Mouse (Mus musculus) embryonic facial prominence, embryonic 12.5 days (tissue): ENCODE measurements around the gene Dhx15. TPM values are rescaled to one million over a fixed set of nuclear protein-coding genes. Genes with fewer than 3 reads are reported as not detected.

Source experiments
- ATAC-seq: fragments of 200-750 bp; cut with Nextera tagmentation; 2 replicates; pipeline ENCODE4 v1.8.0; 2017; ENCODE audit not compliant: insufficient number of reproducible peaks, insufficient read depth, low FRiP score, low TSS enrichment
- H3K27ac ChIP-seq: fragments of 300-500 bp; sonication (generic); 2 replicates; pipeline ENCODE4 v1.5.1; 2016; ENCODE audit warnings: mild to moderate bottlenecking
- H3K27me3 ChIP-seq: fragments of 300-500 bp; sonication (generic); 2 replicates; pipeline ENCODE4 v1.6.1; 2016; ENCODE audit warnings: mild to moderate bottlenecking, moderate library complexity
- H3K36me3 ChIP-seq: fragments of 300-500 bp; sonication (generic); 2 replicates; pipeline ENCODE4 v1.6.1; 2016; ENCODE audit warnings: mild to moderate bottlenecking
- H3K4me1 ChIP-seq: fragments of 300-500 bp; sonication (generic); 2 replicates; pipeline ENCODE4 v1.6.1; 2016
- H3K4me2 ChIP-seq: fragments of 300-500 bp; sonication (generic); replicated peaks from 2 replicates; pipeline ENCODE4 v1.6.1; 2016; ENCODE audit warnings: mild to moderate bottlenecking, moderate library complexity
- H3K4me3 ChIP-seq: fragments of 300-500 bp; sonication (generic); 2 replicates; pipeline ENCODE4 v1.5.1; 2016; ENCODE audit warnings: mild to moderate bottlenecking
- H3K9ac ChIP-seq: fragments of 300-500 bp; sonication (generic); 2 replicates; pipeline ENCODE4 v1.6.1; 2016; ENCODE audit warnings: mild to moderate bottlenecking, moderate library complexity
- H3K9me3 ChIP-seq: fragments of 300-500 bp; sonication (generic); 2 replicates; pipeline ENCODE4 v1.6.1; 2016; ENCODE audit warnings: mild to moderate bottlenecking, moderate library complexity
- WGBS: fragments of 180-500 bp; shearing (Covaris S2); methylation state at CpG from one replicate; pipeline ENCODE4 v1.1.7; 2016; 5-methylcytosine and 5-hydroxymethylcytosine counted together
- polyA plus RNA-seq: library from polyadenylated mRNA; unstranded; fragments of >200 nt; fragmentation: Nextera tagmentation; extraction: Ambion mirVana; gene quantifications from 2 replicates; pipeline ENCODE4 v1.2.1, GENCODE M21; 2016

Dhx15 gene
- polyA plus RNA-seq, 1 experiment from 2014 or later = 185 TPM

DNA sequence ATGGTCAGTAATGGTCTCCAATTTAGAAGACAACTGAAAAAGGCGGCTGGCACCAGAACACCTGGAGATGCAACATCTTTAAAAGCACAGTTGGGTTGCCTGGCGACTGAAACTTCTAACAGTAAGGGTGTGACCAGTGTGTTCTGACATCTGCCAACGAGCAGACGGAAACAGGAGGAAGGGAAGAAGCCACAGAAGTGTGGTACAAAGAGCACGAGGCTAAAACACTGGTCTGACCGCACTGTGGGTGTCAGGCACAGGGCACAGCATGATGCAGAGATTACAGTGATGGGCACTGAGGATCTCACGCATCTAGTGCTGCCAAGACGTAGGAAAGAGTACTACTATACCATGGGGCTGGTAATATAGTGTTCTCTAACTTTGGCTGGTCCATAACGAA lies 48.4 kb downstream of the Dhx15 start:
- Histone ChIP-seq H3K9me3 (no peaks in the 10 kb centered on the region), H3K4me2 (no peak overlapping the region), H3K4me1 (no peaks in the 10 kb centered on the region), H3K4me3 (no peak overlapping the region), H3K27ac (no peak overlapping the region), H3K36me3 (peaks cover 11% of the 10 kb centered on the region; the same call in 1 of the 2 replicates), H3K9ac (no peak overlapping the region), H3K27me3 (no peaks in the 10 kb centered on the region)
- no peak for ATAC-seq
- WGBS = 92% methylated on average over 9 of the region's 9 CpGs

- Histone ChIP-seq H3K4me1 (0 out of 2 replicates have a peak, but pooled peaks cover 3% of the 10 kb centered on the region), H3K9ac (no peak overlapping the region), H3K4me2 (no peak overlapping the region), H3K27me3 (no peaks in the 10 kb centered on the region), H3K27ac (no peak overlapping the region), H3K4me3 (no peak overlapping the region), H3K9me3 (no peaks in the 10 kb centered on the region), H3K36me3 (peaks cover 4% of the 10 kb centered on the region; the same call in 1 of the 2 replicates)
- 79% methylated on average over 6 of the region's 6 CpGs for WGBS
- no peak for ATAC-seq
Measured at GRCm38 (mm10) chr5:52138819-52139218, 51.5 kb downstream of the Dhx15 start.

GRCm38 (mm10) chr5:52138134-52138533 lies 52.2 kb downstream of the Dhx15 start:
- H3K4me1 ChIP-seq = 0 out of 2 replicates have a peak, but pooled peaks cover 3% of the 10 kb centered on the region
- H3K4me2 ChIP-seq = no peak overlapping the region
- 90% methylated on average over 11 of the region's 11 CpGs for WGBS
- no peaks in the 10 kb centered on the region for H3K27me3 ChIP-seq
- H3K4me3 ChIP-seq = no peak overlapping the region
- no peak overlapping the region for H3K27ac ChIP-seq
- H3K36me3 ChIP-seq = peaks cover 4% of the 10 kb centered on the region; the same call in 1 of the 2 replicates
- no peak overlapping the region for H3K9ac ChIP-seq
- ATAC-seq = no peak
- no peaks in the 10 kb centered on the region for H3K9me3 ChIP-seq

GRCm38 (mm10) chr5:52135460-52136141 lies 54.7 kb downstream of the Dhx15 start:
- H3K27ac ChIP-seq = no peak overlapping the region
- H3K4me1 ChIP-seq = 0 out of 2 replicates have a peak, but pooled peaks cover 3% of the 10 kb centered on the region
- no peak for ATAC-seq
- H3K4me2 ChIP-seq = no peak overlapping the region
- no peak overlapping the region for H3K9ac ChIP-seq
- 84% methylated on average over 16 of the region's 16 CpGs for WGBS
- H3K36me3 ChIP-seq = no peaks in the 10 kb centered on the region; the same call in 1 of the 2 replicates
- H3K4me3 ChIP-seq = no peak overlapping the region
- H3K9me3 ChIP-seq = no peaks in the 10 kb centered on the region
- no peaks in the 10 kb centered on the region for H3K27me3 ChIP-seq

- no peak for ATAC-seq
- no peak overlapping the region for H3K4me3 ChIP-seq
- no peak overlapping the region for H3K27ac ChIP-seq
- no peak overlapping the region for H3K9ac ChIP-seq
- no peaks in the 10 kb centered on the region for H3K36me3 ChIP-seq
- no peaks in the 10 kb centered on the region for H3K9me3 ChIP-seq
- no peak overlapping the region for H3K4me2 ChIP-seq
- 92% methylated on average over 7 of the region's 7 CpGs for whole genome bisulfite sequencing
- H3K4me1 ChIP-seq = 0 out of 2 replicates have a peak, but pooled peaks cover 3% of the 10 kb centered on the region
- no peaks in the 10 kb centered on the region for H3K27me3 ChIP-seq
Measured at GRCm38 (mm10) chr5:52132840-52133239, 57.5 kb downstream of the Dhx15 start.

GRCm38 (mm10) chr5:52132092-52132491 lies 58.2 kb downstream of the Dhx15 start:
- WGBS = 13% methylated on average over 9 of the region's 9 CpGs
- Histone ChIP-seq H3K4me1 (0 out of 2 replicates have a peak, but pooled peaks cover 3% of the 10 kb centered on the region), H3K9ac (no peak overlapping the region), H3K9me3 (no peaks in the 10 kb centered on the region), H3K27me3 (no peaks in the 10 kb centered on the region), H3K4me3 (no peak overlapping the region), H3K4me2 (no peak overlapping the region), H3K27ac (no peak overlapping the region), H3K36me3 (no peaks in the 10 kb centered on the region)
- ATAC-seq = no peak

DNA sequence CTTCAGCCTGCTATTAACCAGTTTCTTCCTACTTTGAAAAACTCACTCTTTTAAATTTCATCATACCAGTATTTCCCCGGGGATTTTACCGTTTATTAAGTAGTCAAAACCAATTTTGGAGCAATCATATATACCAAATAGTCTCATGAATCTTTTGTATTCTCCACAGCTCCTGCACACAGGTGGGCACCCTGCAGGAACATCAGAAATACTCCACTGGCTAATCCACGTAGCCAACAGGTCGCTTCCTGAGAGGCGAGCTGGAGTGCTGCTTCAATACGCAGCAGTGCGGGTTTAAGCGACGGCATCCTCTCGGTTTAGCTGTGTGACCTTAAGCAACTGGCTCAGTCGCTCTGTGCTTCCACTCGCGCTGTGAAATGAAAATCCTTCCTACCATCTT lies 58.9 kb downstream of the Dhx15 start:
- Histone ChIP-seq H3K9ac (no peak overlapping the region), H3K36me3 (no peaks in the 10 kb centered on the region), H3K4me3 (no peak overlapping the region), H3K9me3 (no peaks in the 10 kb centered on the region), H3K4me2 (no peak overlapping the region), H3K4me1 (0 out of 2 replicates have a peak, but pooled peaks cover 3% of the 10 kb centered on the region), H3K27ac (no peak overlapping the region), H3K27me3 (no peaks in the 10 kb centered on the region)
- ATAC-seq = no peak
- 87% methylated on average over 13 of the region's 13 CpGs for WGBS

DNA sequence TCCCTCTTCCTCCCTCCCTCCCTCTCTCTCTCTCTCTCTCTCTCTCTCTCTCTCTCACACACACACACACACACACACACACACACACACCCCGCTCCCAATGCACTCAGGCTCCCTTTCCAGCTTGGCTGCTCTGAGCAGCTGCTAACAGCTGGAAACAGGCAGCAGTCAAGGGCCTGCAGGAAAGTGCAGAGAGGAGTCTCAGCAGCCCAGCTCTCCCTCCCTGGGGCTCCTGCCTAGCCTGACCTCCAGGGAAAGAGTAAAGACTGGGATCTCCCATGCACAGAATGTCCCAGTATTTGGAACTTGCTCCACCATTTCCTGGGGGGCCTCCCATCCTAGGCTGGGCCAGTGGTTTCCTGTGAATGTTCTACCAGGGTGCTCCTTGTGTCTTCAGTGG lies 59.8 kb downstream of the Dhx15 start:
- H3K9me3 ChIP-seq = no peaks in the 10 kb centered on the region
- H3K4me2 ChIP-seq = no peak overlapping the region
- no peak for ATAC-seq
- no peaks in the 10 kb centered on the region for H3K4me1 ChIP-seq
- H3K4me3 ChIP-seq = no peak overlapping the region
- H3K36me3 ChIP-seq = no peaks in the 10 kb centered on the region
- no peak overlapping the region for H3K27ac ChIP-seq
- no peaks in the 10 kb centered on the region for H3K27me3 ChIP-seq
- no peak overlapping the region for H3K9ac ChIP-seq
- WGBS = 73% methylated on average over 1 of the region's 1 CpGs

- no peak for ATAC-seq
- H3K9me3 ChIP-seq = no peaks in the 10 kb centered on the region
- WGBS = 57% methylated on average over 7 of the region's 7 CpGs
- H3K4me1 ChIP-seq = no peaks in the 10 kb centered on the region
- H3K27me3 ChIP-seq = no peaks in the 10 kb centered on the region
- H3K4me2 ChIP-seq = no peak overlapping the region
- no peaks in the 10 kb centered on the region for H3K36me3 ChIP-seq
- no peak overlapping the region for H3K9ac ChIP-seq
- H3K27ac ChIP-seq = no peak overlapping the region
- H3K4me3 ChIP-seq = no peak overlapping the region
Measured at GRCm38 (mm10) chr5:52126263-52126662, 64.1 kb downstream of the Dhx15 start.

GRCm38 (mm10) chr5:52125854-52126253 lies 64.5 kb downstream of the Dhx15 start:
- no peak for ATAC-seq
- no peak overlapping the region for H3K27ac ChIP-seq
- no peaks in the 10 kb centered on the region for H3K27me3 ChIP-seq
- no peak overlapping the region for H3K4me2 ChIP-seq
- no peaks in the 10 kb centered on the region for H3K36me3 ChIP-seq
- WGBS = 64% methylated on average over 8 of the region's 8 CpGs
- H3K9ac ChIP-seq = no peak overlapping the region
- no peak overlapping the region for H3K4me3 ChIP-seq
- no peaks in the 10 kb centered on the region for H3K9me3 ChIP-seq
- no peaks in the 10 kb centered on the region for H3K4me1 ChIP-seq

- Histone ChIP-seq H3K36me3 (no peaks in the 10 kb centered on the region), H3K9ac (no peak overlapping the region), H3K4me3 (no peak overlapping the region), H3K9me3 (no peaks in the 10 kb centered on the region), H3K27ac (no peak overlapping the region), H3K27me3 (no peaks in the 10 kb centered on the region), H3K4me1 (no peaks in the 10 kb centered on the region), H3K4me2 (no peak overlapping the region)
- ATAC-seq = no peak
- 85% methylated on average over 6 of the region's 6 CpGs for WGBS
Measured at GRCm38 (mm10) chr5:52122146-52122545, 68.2 kb downstream of the Dhx15 start.

DNA sequence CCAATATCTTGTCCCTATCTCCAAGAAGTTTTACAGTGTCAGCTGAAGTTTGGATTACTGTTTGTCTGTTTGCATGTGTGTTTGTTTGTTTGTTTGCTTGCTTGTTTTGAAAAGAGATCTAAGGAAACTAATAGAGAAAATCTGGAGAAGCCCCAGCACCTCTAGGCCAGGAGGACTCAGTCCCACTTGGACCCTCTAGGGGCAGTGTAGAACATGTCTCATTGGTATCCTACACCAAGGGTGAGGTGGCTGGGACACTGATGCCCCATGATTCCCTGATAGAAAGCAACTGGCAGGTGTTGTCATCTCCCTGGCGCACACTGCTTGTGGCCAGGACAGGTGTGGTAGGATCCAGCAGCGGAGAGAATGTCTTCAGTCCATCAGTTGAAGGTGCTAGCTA lies 70.5 kb downstream of the Dhx15 start:
- no peak for ATAC-seq
- Histone ChIP-seq H3K27me3 (peaks cover 13% of the 10 kb centered on the region), H3K4me3 (no peak overlapping the region), H3K4me1 (peaks cover 8% of the 10 kb centered on the region; the same call in 1 of the 2 replicates), H3K36me3 (no peaks in the 10 kb centered on the region), H3K9ac (no peak overlapping the region), H3K9me3 (no peaks in the 10 kb centered on the region), H3K27ac (no peak overlapping the region), H3K4me2 (no peak overlapping the region)
- 63% methylated on average over 2 of the region's 2 CpGs for WGBS
